Mouse (Mus musculus) heart, embryonic 12.5 days (tissue): ENCODE data around the gene Rnf5. TPM values are rescaled to one million over a fixed set of nuclear protein-coding genes. Genes with fewer than 3 reads are reported as not detected.

Experiments used
- ATAC-seq: fragments of 200-750 bp; cut with Nextera tagmentation; 2 replicates; pipeline ENCODE4 v1.8.0; 2017; ENCODE audit warnings: moderate TSS enrichment, moderate library complexity; ENCODE audit not compliant: insufficient number of reproducible peaks, low FRiP score
- H3K27ac ChIP-seq: fragments of 300-500 bp; sonication (generic); 2 replicates; pipeline ENCODE4 v1.5.1; 2016; ENCODE audit warnings: mild to moderate bottlenecking, moderate library complexity; ENCODE audit not compliant: poor library complexity, severe bottlenecking
- H3K27me3 ChIP-seq: fragments of 300-500 bp; sonication (generic); replicated peaks from 2 replicates; pipeline ENCODE4 v1.6.1; 2016; ENCODE audit warnings: mild to moderate bottlenecking, moderate library complexity
- H3K36me3 ChIP-seq: fragments of 300-500 bp; sonication (generic); 2 replicates; pipeline ENCODE4 v1.6.1; 2016; ENCODE audit warnings: mild to moderate bottlenecking, moderate library complexity
- H3K4me1 ChIP-seq: fragments of 300-500 bp; sonication (generic); replicated peaks from 2 replicates; pipeline ENCODE4 v1.6.1; 2016; ENCODE audit warnings: mild to moderate bottlenecking
- H3K4me2 ChIP-seq: fragments of 300-500 bp; sonication (generic); 2 replicates; pipeline ENCODE4 v1.6.1; 2016; ENCODE audit warnings: mild to moderate bottlenecking, moderate library complexity
- H3K4me3 ChIP-seq: fragments of 300-500 bp; sonication (generic); 2 replicates; pipeline ENCODE4 v1.5.1; 2016; ENCODE audit warnings: mild to moderate bottlenecking
- H3K9ac ChIP-seq: fragments of 300-500 bp; sonication (generic); 2 replicates; pipeline ENCODE4 v1.6.1; 2016; ENCODE audit warnings: mild to moderate bottlenecking, moderate library complexity
- H3K9me3 ChIP-seq: fragments of 300-500 bp; sonication (generic); replicated peaks from 2 replicates; pipeline ENCODE4 v1.6.1; 2016; ENCODE audit warnings: mild to moderate bottlenecking, moderate library complexity
- WGBS: fragments of 180-500 bp; shearing (Covaris S2); methylation state at CpG from one replicate; pipeline ENCODE4 v1.1.7; 2016; 5-methylcytosine and 5-hydroxymethylcytosine counted together
- polyA plus RNA-seq: library from polyadenylated mRNA; unstranded; fragments of >200 nt; fragmentation: Nextera tagmentation; extraction: Ambion mirVana; gene quantifications from 2 replicates; pipeline ENCODE4 v1.2.1, GENCODE M21; 2016

The Rnf5 gene
- polyA plus RNA-seq, 1 experiment from 2014 or later, result 123 TPM

DNA sequence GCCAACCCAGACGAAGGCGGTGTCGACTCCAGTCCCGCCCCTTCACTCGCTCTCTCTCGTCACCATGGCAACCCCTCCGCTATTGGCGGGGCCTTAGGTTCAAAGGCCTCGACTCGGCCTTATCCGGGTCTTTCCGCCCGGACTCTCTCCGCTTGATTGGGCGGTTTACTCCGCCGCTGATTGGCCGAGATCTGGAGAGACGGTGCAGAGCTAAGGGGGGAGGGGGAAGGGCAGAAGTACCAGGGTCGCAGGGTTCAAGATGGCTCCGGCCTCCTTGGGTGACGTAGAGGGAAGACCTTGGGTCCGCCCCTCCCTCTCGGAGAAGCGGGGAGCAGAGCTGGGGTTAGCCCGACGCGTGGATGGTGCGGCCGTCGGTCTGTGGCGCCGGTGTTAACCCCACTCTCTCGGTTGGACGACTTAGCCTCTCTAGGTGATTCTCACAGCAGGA is 595 bp upstream of the Rnf5 start, which contains the start of gene Agpat1:
TSS of gene Agpat1 (plus strand) at position 202 of the 448 bp plus-strand sequence.
- H3K27ac ChIP-seq, result peak within 1 kb of the TSS; percentile 90
- H3K4me1 ChIP-seq, result peaks cover 51% of the 10 kb centered on the region
- WGBS, result under 1% methylated on average over 30 of the region's 35 CpGs
- peaks cover 31% of the 10 kb centered on the region for H3K36me3 ChIP-seq
- H3K9ac ChIP-seq, result peak within 1 kb of the TSS; percentile 87
- H3K9me3 ChIP-seq, result no peaks in the 10 kb centered on the region
- peak within 1 kb of the TSS; percentile 92 for H3K4me2 ChIP-seq
- no peaks in the 10 kb centered on the region for H3K27me3 ChIP-seq
- peak; percentile 91 for ATAC-seq
- H3K4me3 ChIP-seq, result peak within 1 kb of the TSS; percentile 69

DNA sequence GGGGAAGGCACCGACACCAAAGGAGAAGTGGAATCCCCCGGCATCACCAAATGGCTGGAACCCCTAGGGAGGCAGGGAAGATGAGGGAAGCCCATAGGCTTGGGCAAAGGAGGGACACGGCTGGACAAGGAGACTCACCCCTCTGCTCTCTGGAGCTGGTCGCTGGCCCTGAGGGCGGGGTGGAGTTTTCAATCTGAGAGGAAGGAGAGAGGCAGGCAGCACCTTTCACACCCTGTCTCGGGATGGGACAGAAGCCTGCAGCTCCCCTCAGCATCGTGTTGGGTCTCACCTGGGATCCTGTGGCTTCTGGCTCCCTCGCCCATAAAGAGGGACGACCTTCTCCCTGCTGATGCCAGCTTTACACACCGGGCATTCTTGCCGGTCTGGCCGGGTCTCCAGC is 1.7 kb downstream of the Rnf5 start:
- peak overlapping the region; percentile 86 for H3K4me2 ChIP-seq
- no peak overlapping the region for H3K27ac ChIP-seq
- ATAC-seq, result no peak
- H3K36me3 ChIP-seq, result peaks cover 22% of the 10 kb centered on the region
- H3K9me3 ChIP-seq, result no peaks in the 10 kb centered on the region
- WGBS, result 82% methylated on average over 12 of the region's 12 CpGs
- peaks cover 48% of the 10 kb centered on the region for H3K4me1 ChIP-seq
- H3K4me3 ChIP-seq, result peak overlapping the region; percentile 62; the same call in 1 of the 2 replicates
- no peaks in the 10 kb centered on the region for H3K27me3 ChIP-seq
- H3K9ac ChIP-seq, result 0 out of 2 replicates have a peak overlapping the region, but pooled peaks have one; percentile 80

- 0 out of 2 replicates have a peak overlapping the region, but pooled peaks have one; percentile 10 for H3K9ac ChIP-seq
- no peak overlapping the region for H3K27ac ChIP-seq
- no peaks in the 10 kb centered on the region for H3K27me3 ChIP-seq
- ATAC-seq, result no peak
- WGBS, result 77% methylated on average over 9 of the region's 9 CpGs
- no peak overlapping the region for H3K4me3 ChIP-seq
- peaks cover 51% of the 10 kb centered on the region for H3K4me1 ChIP-seq
- H3K9me3 ChIP-seq, result no peaks in the 10 kb centered on the region
- H3K36me3 ChIP-seq, result peaks cover 36% of the 10 kb centered on the region
- H3K4me2 ChIP-seq, result no peak overlapping the region
These were observed 3.6 kb downstream of the Rnf5 start for GRCm38 (mm10) chr17:34599891-34600290.

GRCm38 (mm10) chr17:34597566-34598095 is 5.9 kb downstream of the Rnf5 start, which contains the start of gene Ager:
Ager (plus strand) TSS chr17:34597862.
- Histone ChIP-seq H3K27me3 (no peaks in the 10 kb centered on the region), H3K4me3 (no peak within 1 kb of the TSS), H3K4me1 (peaks cover 63% of the 10 kb centered on the region), H3K27ac (peak within 1 kb of the TSS; percentile 24; the same call in 1 of the 2 replicates), H3K4me2 (peak within 1 kb of the TSS; percentile 43), H3K9ac (peak within 1 kb of the TSS; percentile 55), H3K36me3 (peaks cover 50% of the 10 kb centered on the region), H3K9me3 (no peaks in the 10 kb centered on the region)
- 15% methylated on average over 6 of the region's 6 CpGs for WGBS
- no peak for ATAC-seq

- Histone ChIP-seq H3K36me3 (peaks cover 41% of the 10 kb centered on the region), H3K4me1 (peaks cover 61% of the 10 kb centered on the region), H3K4me3 (no peak overlapping the region), H3K9ac (no peak overlapping the region), H3K27me3 (no peaks in the 10 kb centered on the region), H3K4me2 (no peak overlapping the region), H3K9me3 (no peaks in the 10 kb centered on the region), H3K27ac (no peak overlapping the region)
- no peak for ATAC-seq
- 69% methylated on average over 8 of the region's 8 CpGs for WGBS
These were observed 7.4 kb downstream of the Rnf5 start for GRCm38 (mm10) chr17:34596098-34596497.

DNA sequence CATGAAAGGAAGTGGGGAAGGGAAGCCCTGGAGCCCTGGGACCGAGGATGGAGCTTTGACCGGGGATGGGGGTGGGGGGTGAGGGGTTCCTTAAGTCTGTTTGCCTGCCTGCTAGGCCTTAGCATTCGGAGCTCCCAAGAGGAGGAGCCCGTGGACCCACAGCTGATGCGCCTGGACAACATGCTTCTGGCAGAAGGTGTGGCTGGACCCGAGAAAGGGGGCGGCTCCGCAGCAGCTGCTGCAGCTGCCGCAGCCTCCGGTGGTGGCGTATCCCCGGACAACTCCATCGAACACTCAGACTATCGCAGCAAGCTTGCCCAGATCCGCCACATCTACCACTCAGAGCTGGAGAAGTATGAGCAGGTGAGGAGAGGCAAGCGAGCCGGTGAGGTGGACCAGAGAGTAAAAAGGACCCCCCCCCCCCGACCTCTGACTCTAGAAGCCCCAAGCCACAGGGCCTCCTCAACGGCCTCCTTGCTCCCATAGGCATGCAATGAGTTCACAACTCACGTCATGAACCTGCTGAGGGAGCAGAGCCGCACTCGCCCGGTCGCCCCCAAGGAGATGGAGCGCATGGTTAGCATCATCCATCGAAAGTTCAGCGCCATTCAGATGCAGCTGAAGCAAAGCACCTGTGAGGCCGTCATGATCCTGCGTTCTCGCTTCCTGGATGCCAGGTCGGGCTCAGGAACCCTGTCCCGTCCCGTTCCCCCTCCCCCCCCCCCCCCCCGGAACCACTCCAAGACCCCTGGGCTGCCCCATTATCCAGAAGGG is 9.6 kb downstream of the Rnf5 start:
- Histone ChIP-seq H3K36me3 (peaks cover 27% of the 10 kb centered on the region), H3K9me3 (no peaks in the 10 kb centered on the region), H3K4me2 (peak overlapping the region; percentile 76), H3K27ac (no peak overlapping the region), H3K4me3 (peak overlapping the region; percentile 83), H3K4me1 (peaks cover 77% of the 10 kb centered on the region), H3K9ac (peak overlapping the region; percentile 98), H3K27me3 (no peaks in the 10 kb centered on the region)
- WGBS, result 59% methylated on average over 34 of the region's 34 CpGs
- no peak for ATAC-seq

- H3K27ac ChIP-seq, result peak overlapping the region; percentile 97
- WGBS, result 3% methylated on average over 30 of the region's 32 CpGs
- peak overlapping the region; percentile 98 for H3K9ac ChIP-seq
- no peaks in the 10 kb centered on the region for H3K27me3 ChIP-seq
- H3K9me3 ChIP-seq, result no peaks in the 10 kb centered on the region
- peak overlapping the region; percentile 83 for H3K4me3 ChIP-seq
- peaks cover 77% of the 10 kb centered on the region for H3K4me1 ChIP-seq
- peaks cover 27% of the 10 kb centered on the region for H3K36me3 ChIP-seq
- peak overlapping the region; percentile 76 for H3K4me2 ChIP-seq
- peak; percentile 1; the same call in 1 of the 2 replicates for ATAC-seq
These were observed 10.6 kb downstream of the Rnf5 start for GRCm38 (mm10) chr17:34592581-34593549.

GRCm38 (mm10) chr17:34591994-34592375 is 11.5 kb downstream of the Rnf5 start:
- Histone ChIP-seq H3K27ac (peak overlapping the region; percentile 97), H3K27me3 (no peaks in the 10 kb centered on the region), H3K4me2 (peak overlapping the region; percentile 76), H3K36me3 (peaks cover 27% of the 10 kb centered on the region), H3K9ac (peak overlapping the region; percentile 98), H3K4me3 (peak overlapping the region; percentile 83), H3K9me3 (no peaks in the 10 kb centered on the region), H3K4me1 (peaks cover 70% of the 10 kb centered on the region)
- WGBS, result 2% methylated on average over 21 of the region's 35 CpGs
- peak; percentile 76 for ATAC-seq

GRCm38 (mm10) chr17:34591029-34591993 is 12.2 kb downstream of the Rnf5 start, which contains the start of gene Pbx2:
Pbx2 (plus strand) TSS chr17:34591266.
- Histone ChIP-seq H3K4me3 (peak within 1 kb of the TSS; percentile 83), H3K27me3 (no peaks in the 10 kb centered on the region), H3K4me1 (peaks cover 68% of the 10 kb centered on the region), H3K9ac (peak within 1 kb of the TSS; percentile 98), H3K36me3 (peaks cover 27% of the 10 kb centered on the region), H3K27ac (peak within 1 kb of the TSS; percentile 97), H3K9me3 (no peaks in the 10 kb centered on the region), H3K4me2 (peak within 1 kb of the TSS; percentile 76)
- ATAC-seq, result peak; percentile 3; the same call in 1 of the 2 replicates
- 5% methylated on average over 21 of the region's 21 CpGs for WGBS
